Mouse (Mus musculus) kidney, adult 11 months (tissue): ENCODE data around the gene Sdk2.
A peak's percentile ranks its signal among the peaks of the same experiment; 100 is the strongest.

Experiments used
- DNase-seq: peaks from one replicate; pipeline ENCODE4 v3.0.0; 2022

The Sdk2 gene

DNA sequence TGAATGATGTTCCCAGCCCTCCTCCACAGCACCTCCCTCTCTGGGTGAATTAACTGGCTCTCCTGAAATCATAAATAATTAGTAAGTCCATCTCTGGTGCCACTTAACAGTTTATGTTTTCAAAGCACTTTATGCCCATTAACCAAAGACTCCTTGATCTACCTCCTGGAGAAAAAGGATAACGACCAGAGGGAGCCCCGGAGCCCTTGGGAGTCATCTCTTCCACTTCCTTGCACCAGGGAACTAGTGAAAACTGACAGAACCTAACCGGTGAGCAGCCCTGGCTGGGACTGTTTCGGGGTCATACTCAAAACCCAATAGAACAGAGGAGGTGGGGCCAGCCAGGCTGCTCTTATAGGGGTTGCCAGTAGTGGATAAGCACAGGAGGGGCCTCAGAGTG lies 22.5 kb downstream of the Sdk2 start:
- DNase-seq, result no peak

DNA sequence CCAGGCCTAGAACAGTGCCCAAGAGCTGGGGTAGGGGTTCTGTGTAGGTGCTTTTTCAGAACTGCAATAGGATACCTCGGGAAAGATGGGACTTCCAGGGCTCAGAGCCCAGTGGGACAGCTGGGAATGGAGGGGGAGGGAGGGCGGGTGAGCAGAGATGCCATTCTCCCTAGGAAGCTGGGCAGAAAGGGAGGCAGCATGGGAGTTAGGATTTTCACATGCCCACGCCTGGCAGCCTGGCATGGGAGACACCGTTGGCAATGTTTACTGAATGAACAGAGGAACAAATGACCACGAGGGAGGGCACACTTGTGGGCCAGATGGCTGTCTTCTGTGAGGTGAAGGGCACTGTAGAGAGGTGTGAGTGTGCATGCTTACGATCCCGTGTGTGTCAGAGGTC lies 23.3 kb downstream of the Sdk2 start:
- no peak for DNase-seq

GRCm38 (mm10) chr11:114040391-114041035 lies 26.3 kb downstream of the Sdk2 start:
- DNase-seq, result no peak

DNA sequence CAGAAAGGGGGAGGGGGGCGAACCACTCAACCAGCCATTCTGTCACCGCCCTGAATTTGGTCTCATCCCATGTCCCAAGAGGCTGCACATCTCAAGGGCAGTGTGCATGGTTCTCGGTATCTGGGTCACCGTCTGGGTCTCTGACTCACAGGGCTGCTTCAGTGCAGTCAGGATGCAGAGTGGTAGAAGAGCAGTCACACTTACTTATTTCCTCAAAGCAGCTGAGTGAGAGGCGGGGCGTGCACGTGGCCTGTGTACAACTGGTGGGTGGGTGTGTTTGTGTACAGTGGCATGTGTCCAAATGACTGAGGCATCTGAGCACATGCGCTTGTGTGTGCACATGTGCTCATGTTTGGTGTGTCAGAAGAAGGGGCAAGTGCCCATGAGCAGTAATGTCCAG lies 28.8 kb downstream of the Sdk2 start:
- no peak for DNase-seq

- DNase-seq, result no peak
Observed at GRCm38 (mm10) chr11:114031491-114031890, 35.4 kb downstream of the Sdk2 start.

- no peak for DNase-seq
Observed at GRCm38 (mm10) chr11:114030214-114030613, 36.6 kb downstream of the Sdk2 start.

DNA sequence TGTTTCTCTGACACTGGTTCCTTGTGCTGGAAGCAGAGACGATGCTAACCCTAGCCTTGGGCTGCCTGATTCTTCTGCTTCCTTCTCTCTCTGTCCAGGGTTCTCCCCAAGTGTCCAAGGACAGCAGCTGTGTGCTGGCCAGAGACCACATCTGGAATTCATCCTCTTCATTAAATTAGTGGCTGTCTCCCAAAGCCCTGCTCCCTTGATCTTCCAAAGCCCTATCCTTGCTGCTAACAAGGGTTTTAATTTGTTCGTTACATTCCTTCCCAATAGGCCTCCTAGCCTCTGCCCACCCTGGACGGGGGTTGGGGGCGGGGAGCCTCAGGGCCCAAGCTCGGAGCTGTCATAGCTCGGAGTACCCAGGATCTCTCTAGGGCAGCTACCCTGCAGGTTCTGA lies 38.3 kb downstream of the Sdk2 start:
- DNase-seq, result no peak

DNA sequence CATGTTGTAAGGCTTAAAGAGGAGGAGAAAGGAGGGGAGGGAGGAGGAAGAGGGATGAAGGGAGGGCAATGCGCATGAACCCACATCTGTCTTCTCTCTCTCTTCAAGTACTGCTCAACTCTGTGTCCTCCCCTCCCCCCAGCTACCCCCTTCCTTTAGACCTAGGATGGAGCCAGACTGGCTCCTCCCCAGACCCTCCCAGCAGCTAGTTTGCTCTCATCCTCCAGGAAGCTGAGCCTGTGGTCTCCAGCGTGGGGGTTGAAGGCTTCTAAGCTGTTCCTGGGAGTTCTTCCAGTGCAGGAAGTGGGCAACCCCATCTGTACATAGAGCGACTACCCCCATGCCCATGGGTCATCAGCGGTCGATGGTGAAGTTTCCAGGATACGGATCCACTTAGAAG lies 38.8 kb downstream of the Sdk2 start:
- DNase-seq, result no peak

DNA sequence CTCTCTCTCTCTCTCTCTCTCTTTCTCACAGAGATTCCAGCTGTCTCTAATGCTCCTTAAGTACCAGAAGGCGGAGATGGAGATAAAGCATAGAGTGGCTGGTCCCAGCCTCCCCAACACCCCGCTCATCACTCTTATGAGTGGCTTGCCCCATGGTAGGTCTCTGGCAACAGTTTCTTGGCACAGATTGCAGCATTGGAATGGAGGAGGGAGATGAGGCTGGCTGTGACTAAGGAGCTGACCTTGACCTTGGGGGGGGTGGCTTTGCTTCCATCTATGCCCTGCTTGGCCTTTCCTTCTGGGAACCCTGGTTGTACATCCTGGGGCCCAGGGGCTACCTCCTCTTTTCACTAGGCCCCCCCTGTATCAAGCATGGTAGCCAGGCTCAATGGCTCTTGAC lies 41.8 kb downstream of the Sdk2 start:
- DNase-seq, result no peak

- DNase-seq, result no peak
Observed at GRCm38 (mm10) chr11:114023965-114024364, 42.9 kb downstream of the Sdk2 start.

DNA sequence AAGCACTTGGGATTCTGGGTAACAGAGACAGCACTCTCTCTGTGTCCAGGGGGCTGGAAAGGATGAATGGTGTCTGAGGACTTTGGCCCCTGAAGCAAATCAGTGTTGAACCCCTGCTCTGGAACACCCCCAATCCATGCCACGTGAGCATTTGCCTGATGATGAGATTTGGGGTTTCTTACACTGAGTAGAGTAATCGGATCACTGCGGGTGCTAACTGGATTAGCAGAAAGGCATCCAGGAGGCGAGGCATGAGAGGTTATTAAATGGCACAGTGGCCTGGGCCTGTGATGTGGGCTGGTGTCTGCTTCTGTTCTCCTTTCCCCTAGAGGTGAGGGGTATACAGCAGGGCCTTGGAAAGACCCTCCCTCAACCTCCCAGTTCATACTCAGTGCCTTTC lies 44.7 kb downstream of the Sdk2 start:
- no peak for DNase-seq

- no peak for DNase-seq
Observed at GRCm38 (mm10) chr11:114019087-114019486, 47.8 kb downstream of the Sdk2 start.

- no peak for DNase-seq
Observed at GRCm38 (mm10) chr11:114016889-114017392, 49.9 kb downstream of the Sdk2 start.

GRCm38 (mm10) chr11:114016108-114016888 lies 50.5 kb downstream of the Sdk2 start:
- no peak for DNase-seq

DNA sequence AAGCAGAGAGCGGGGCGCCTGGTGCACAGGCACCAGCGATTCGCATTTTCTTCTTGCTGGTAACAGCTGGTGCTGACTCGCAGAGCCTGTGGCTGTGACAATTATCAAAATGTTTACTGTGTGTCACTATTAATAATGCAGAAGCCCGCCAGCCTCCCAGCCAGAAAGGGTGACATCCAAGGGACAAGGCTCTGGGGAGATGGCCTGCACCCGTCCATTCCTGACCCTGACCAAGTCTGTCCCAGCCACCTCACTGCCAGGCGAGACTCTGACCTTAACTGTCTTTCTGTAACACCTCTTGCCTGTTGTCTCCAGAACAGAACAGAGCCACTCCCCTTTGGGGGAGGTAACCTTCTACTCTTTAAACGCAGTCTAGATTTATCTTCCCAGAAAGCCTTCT lies 55.3 kb downstream of the Sdk2 start:
- no peak for DNase-seq

- no peak for DNase-seq
Observed at GRCm38 (mm10) chr11:114005879-114006278, 61.0 kb downstream of the Sdk2 start.

DNA sequence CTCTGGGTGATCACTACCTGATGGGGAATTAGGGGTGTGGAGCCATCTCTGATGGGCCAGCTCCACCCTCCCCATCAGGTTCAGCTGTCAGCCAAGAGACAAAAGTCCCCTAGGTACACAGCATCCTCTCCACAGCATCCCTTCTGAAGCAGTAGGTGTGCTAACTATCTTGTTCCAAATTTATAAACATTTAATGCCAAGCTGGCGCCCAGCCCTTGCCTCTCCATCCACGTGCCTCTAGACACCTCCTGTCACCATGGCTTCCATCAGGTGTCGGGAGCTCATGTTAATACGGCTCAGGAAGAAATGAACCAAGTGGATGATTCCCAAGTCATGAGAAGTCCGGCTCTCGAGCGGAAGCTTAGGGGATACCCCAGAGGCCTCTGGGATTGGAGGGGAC lies 62.2 kb downstream of the Sdk2 start:
- no peak for DNase-seq

DNA sequence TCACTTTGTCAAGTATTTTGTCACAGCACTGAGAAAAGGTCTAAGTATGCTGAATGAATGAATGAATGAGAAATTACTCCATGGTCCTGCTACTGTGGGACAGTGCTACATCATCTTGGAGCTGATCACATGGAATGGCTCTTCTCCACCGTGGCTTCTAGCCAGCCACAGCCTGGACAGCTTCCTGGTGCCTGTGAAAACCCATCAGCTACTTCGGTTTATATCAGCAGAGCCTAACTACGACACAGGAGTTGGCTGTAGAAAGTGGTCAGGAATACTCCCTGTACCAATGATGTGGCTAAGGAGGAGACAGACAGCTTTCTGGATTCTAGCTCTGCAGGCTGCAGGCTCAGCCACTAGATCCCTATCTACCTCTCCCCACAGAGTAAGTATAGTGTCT lies 63.7 kb downstream of the Sdk2 start:
- DNase-seq, result no peak

DNA sequence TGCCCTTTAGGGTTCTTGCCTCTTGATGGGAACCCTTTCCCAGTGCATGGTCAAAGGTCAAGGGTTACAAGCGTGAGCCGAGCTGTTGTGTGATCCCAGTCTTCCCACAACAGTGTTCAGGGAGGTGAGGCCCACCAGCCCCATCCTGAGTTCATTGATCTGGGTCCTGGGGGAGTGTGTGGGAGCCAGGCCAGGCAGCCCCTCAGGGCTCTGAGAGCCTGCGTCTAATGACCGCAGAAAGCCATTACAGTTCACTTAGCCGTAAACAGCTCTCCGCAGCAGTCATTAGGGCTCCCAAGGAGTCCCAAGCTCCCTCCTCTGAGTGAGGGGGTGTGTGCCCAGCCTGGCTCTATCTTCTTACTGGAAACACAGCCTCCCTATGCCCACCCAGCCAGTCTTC lies 66.8 kb downstream of the Sdk2 start:
- no peak for DNase-seq

DNA sequence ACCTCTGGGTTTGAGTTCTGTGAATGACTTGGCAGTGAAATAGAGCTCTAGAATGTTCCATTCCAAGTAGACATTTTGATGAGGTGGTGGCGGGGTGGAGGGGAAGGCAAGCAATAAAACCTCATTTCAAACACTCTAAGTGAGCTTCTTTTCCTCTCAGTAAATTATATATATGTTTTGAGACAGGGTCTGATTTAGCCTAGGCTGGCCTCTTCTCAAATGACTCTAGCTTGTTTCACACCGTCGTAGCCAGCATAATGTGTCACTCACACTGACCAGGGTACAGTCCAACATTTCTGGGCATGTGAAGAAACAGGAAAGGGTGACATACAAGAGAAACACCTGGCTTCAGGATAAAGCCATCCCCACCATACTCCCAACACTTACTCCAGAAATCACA lies 68.1 kb downstream of the Sdk2 start:
- no peak for DNase-seq

DNA sequence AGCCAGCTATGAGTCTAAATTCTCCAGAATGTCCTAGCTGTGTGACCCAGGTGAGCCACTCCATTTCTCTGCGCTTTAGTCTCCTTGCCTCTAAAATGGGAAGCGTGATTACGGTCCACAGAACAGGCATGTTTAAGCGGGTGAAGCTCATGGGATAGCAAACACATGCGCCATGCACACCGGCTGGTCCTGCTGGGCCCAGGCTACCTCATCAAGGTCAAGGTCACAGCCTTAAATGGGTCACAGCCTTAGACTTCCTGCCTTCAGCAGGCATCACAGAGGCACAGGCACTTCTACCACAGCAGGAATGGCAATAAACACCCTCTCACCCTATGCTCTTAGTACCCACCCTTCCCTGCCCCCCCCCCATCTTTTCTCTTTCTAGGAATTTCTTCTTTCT lies 72.9 kb downstream of the Sdk2 start:
- DNase-seq, result no peak

DNA sequence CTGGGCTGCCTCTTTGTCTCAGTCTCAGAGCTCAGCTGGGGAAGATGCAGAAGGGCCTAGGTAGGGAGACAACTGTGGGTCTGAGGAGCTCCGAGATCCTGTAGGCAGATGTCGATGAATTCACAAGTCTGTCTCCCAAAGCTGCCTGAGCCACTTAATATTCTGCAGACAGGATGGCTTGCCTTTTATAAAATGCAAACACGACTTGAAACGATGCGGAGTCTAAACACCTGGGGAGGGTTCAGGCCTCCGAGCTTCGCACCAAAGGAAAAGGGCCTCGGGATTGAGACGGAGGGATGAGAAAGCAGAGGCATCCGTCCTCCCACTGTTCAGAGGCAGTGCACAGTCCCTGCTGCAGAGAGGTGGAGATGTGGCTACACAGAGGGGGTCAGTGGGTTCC lies 74.0 kb downstream of the Sdk2 start:
- no peak for DNase-seq

DNA sequence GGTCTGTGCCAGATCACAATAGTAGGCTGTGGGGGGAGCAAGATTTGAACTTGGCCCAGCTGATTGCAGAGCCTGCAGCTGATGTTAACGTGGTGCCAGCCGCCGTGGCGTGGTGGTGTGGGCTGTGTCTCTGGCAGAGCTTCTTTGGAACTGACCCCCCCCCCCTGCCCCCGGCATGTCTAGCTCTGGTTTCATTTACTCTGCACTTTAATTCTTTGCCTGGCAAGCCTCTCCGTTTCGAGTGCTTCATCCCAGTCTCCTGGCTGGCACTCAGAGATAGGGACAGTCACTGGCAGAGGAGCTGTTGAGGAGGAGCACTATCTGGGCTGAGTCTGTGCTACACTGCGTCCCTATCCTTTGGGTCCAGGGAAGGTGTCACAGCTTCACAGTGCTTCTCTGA lies 75.0 kb downstream of the Sdk2 start:
- DNase-seq, result no peak

DNA sequence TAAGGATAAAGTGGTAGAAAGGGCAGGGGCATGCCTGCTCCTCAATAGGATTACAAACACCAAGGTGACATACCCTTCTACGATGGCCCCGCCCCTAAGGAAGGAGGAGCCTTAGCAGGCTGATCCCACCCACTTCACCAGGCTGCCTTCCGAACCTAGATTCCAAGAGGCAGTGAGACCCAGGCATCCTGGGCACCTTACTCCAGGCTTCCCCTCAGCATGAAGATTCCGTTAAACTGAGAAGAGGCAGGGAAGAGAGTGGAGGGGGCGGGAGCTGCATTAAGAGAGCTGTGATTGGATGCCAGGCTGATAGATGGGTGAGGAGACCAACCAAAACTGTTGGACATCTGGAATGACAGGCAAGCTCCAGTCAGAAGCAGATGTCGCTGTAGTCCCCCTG lies 76.4 kb downstream of the Sdk2 start:
- DNase-seq, result peak; percentile 26

DNA sequence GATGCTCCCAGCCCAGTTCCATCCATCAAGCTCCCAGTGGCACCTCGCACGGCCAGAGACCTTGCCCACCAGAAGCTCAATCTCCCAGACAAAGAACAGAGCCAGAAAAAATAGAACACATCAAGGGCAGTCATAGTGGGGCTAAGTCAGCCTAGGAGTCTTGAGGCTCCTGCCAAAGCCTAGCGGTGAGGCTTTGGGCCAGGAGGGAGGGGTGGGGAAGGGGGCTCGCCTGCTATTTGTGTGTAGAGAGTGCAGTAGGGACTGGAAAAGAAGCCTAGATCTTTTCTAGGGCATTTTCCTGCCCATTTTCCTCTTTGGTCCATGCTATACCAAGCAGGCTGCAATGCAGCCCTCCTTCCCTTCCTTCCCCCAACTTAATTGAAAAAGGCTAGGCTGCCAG lies 76.8 kb downstream of the Sdk2 start:
- no peak for DNase-seq
